In genomic region chr8:13339646-13339990, GRCm38 (mm10) we compare ENCODE assay signal across 8 mouse cellular contexts. TPM values are rescaled to one million over a fixed set of nuclear protein-coding genes. Genes with fewer than 3 reads are reported as not detected.
DNase-seq lines count a peak whose midpoint lies in the region; ATAC-seq and TF ChIP-seq lines count a peak whose summit lies in the region.

No protein-coding gene starts in this region.

- H3K4me3 ChIP-seq in spleen, adult 2 months (ENCODE audit: extremely low read depth, insufficient read depth, insufficient read length) = peak overlapping the region; percentile 64
- peak overlapping the region; percentile 88 for H3K4me3 ChIP-seq in limb, embryonic 15.5 days
- peak overlapping the region; percentile 90 for H3K4me3 ChIP-seq in stomach, embryonic 15.5 days (replicated peaks)

- no peak for TF ChIP-seq CTCF in spleen, adult 2 months (IDR thresholded peaks at IDR 0.05; ENCODE audit: extremely low read depth, insufficient read depth, insufficient read length, insufficient replicate concordance)

- peak overlapping the region; percentile 76 for H3K4me2 ChIP-seq in limb, embryonic 15.5 days
- peak overlapping the region; percentile 82 for H3K4me2 ChIP-seq in stomach, embryonic 15.5 days

- DNase-seq in cerebellum, adult 9-10 months = peak; percentile 28
- no peak for DNase-seq in cerebellum, postnatal 4 days (ENCODE audit: low spot score in 2 of 2)
- DNase-seq in spleen, adult 2 months (ENCODE audit: low read depth in 1 of 2, low spot score in 2 of 2) = no peak
- no peak for DNase-seq in spleen, adult 18-20 months
- DNase-seq in gastrocnemius, postnatal 36 days = no peak

- TF ChIP-seq POLR2A in spleen, adult 2 months (IDR thresholded peaks at IDR 0.05; ENCODE audit: low read depth, low read length) = no peak

- H3K9ac ChIP-seq in limb, embryonic 15.5 days = peak overlapping the region; percentile 90; the same call in 1 of the 2 replicates
- H3K9ac ChIP-seq in stomach, embryonic 15.5 days = peak overlapping the region; percentile 94

- no peaks in the 10 kb centered on the region; the same call in 1 of the 2 replicates for H3K4me1 ChIP-seq in spleen, adult 2 months (ENCODE audit: control insufficient read depth, insufficient read depth, insufficient read length)
- H3K4me1 ChIP-seq in limb, embryonic 15.5 days = peaks cover 21% of the 10 kb centered on the region
- H3K4me1 ChIP-seq in stomach, embryonic 15.5 days = peaks cover 16% of the 10 kb centered on the region

- 10% methylated on average over 11 of the region's 11 CpGs for WGBS in spleen, adult 2 months
- 3% methylated on average over 11 of the region's 11 CpGs for WGBS in limb, embryonic 15.5 days
- 3% methylated on average over 11 of the region's 11 CpGs for WGBS in stomach, embryonic 15.5 days

- no peaks in the 10 kb centered on the region for H3K9me3 ChIP-seq in limb, embryonic 15.5 days
- H3K9me3 ChIP-seq in stomach, embryonic 15.5 days = no peaks in the 10 kb centered on the region

- intact Hi-C loops in gastrocnemius, postnatal 36 days (cut with DNase I) = no loop called here

- ATAC-seq in limb, embryonic 15.5 days (ENCODE audit: insufficient number of reproducible peaks, low FRiP score, low TSS enrichment, low read depth) = no peak
- no peak for ATAC-seq in stomach, embryonic 15.5 days (ENCODE audit: insufficient read depth, low FRiP score, low read depth)
- ATAC-seq in megakaryocyte-erythroid progenitor cell, adult 5-6 weeks (replicated peaks; ENCODE audit: low FRiP score, low TSS enrichment, poor library complexity, severe bottlenecking) = no peak

- H3K27ac ChIP-seq in spleen, adult 2 months (ENCODE audit: insufficient read depth, low read length) = no peak overlapping the region
- no peak overlapping the region; the same call in 1 of the 2 replicates for H3K27ac ChIP-seq in limb, embryonic 15.5 days
- no peak overlapping the region for H3K27ac ChIP-seq in stomach, embryonic 15.5 days

- peaks cover 4% of the 10 kb centered on the region for H3K36me3 ChIP-seq in spleen, adult 2 months (ENCODE audit: control insufficient read depth, insufficient read depth, low read length)
- H3K36me3 ChIP-seq in limb, embryonic 15.5 days = peaks cover 42% of the 10 kb centered on the region
- H3K36me3 ChIP-seq in stomach, embryonic 15.5 days = peaks cover 22% of the 10 kb centered on the region

- H3K27me3 ChIP-seq in spleen, adult 2 months (ENCODE audit: control insufficient read depth, insufficient read depth, low read length) = no peaks in the 10 kb centered on the region
- H3K27me3 ChIP-seq in limb, embryonic 15.5 days = no peaks in the 10 kb centered on the region
- no peaks in the 10 kb centered on the region for H3K27me3 ChIP-seq in stomach, embryonic 15.5 days (replicated peaks)

RNA-seq across cellular contexts. Expression of gene Tfdp1, which starts 1.1 kb away (rescaled TPM):
- polyA plus RNA-seq in spleen, adult 2 months (2012; rRNA removed) = 22.8 and 24.1 TPM in 2 replicates
- polyA plus RNA-seq in limb, embryonic 15.5 days (2015; fragmentation: Nextera tagmentation; extraction: Ambion mirVana) = 143 and 160 TPM in 2 replicates
- 156 and 173 TPM in 2 replicates for polyA plus RNA-seq in stomach, embryonic 15.5 days (2015; fragmentation: Nextera tagmentation; extraction: Ambion mirVana)
- total RNA-seq in megakaryocyte-erythroid progenitor cell, adult 5-6 weeks (2014; fragmentation: Nextera tagmentation) = 260 and 273 TPM in 2 replicates
- total RNA-seq in megakaryocyte-erythroid progenitor cell, adult 5-6 weeks (2017) = 139 and 212 TPM in 2 replicates
- 10 to 100 TPM; 47.3 to 55.3 TPM for total RNA-seq in gastrocnemius, postnatal 36 days (2021)

RNA-seq across cellular contexts. Expression of gene Tmco3, which starts 51.6 kb away (rescaled TPM):
- 10.5 and 12.0 TPM in 2 replicates for polyA plus RNA-seq in spleen, adult 2 months (2012; rRNA removed)
- 44.4 and 47.7 TPM in 2 replicates for polyA plus RNA-seq in limb, embryonic 15.5 days (2015; fragmentation: Nextera tagmentation; extraction: Ambion mirVana)
- polyA plus RNA-seq in stomach, embryonic 15.5 days (2015; fragmentation: Nextera tagmentation; extraction: Ambion mirVana) = 33.1 and 36.0 TPM in 2 replicates
- total RNA-seq in megakaryocyte-erythroid progenitor cell, adult 5-6 weeks (2014; fragmentation: Nextera tagmentation) = 12.7 and 14.0 TPM in 2 replicates
- total RNA-seq in megakaryocyte-erythroid progenitor cell, adult 5-6 weeks (2017) = 4.2 and 8.1 TPM in 2 replicates
- 10 to 100 TPM; 12.0 to 12.7 TPM for total RNA-seq in gastrocnemius, postnatal 36 days (2021)

RNA-seq across cellular contexts. Expression of gene Dcun1d2, which starts 51.7 kb away (rescaled TPM):
- polyA plus RNA-seq in spleen, adult 2 months (2012; rRNA removed) = 13.2 and 13.3 TPM in 2 replicates
- polyA plus RNA-seq in limb, embryonic 15.5 days (2015; fragmentation: Nextera tagmentation; extraction: Ambion mirVana) = 29.7 and 32.0 TPM in 2 replicates
- polyA plus RNA-seq in stomach, embryonic 15.5 days (2015; fragmentation: Nextera tagmentation; extraction: Ambion mirVana) = 19.2 and 20.3 TPM in 2 replicates
- total RNA-seq in megakaryocyte-erythroid progenitor cell, adult 5-6 weeks (2014; fragmentation: Nextera tagmentation) = 19.3 and 20.2 TPM in 2 replicates
- total RNA-seq in megakaryocyte-erythroid progenitor cell, adult 5-6 weeks (2017) = 19.0 and 23.1 TPM in 2 replicates
- total RNA-seq in gastrocnemius, postnatal 36 days (2021) = 10 to 100 TPM; 72.0 to 72.2 TPM

RNA-seq across cellular contexts. Expression of gene Atp4b, which starts 57.0 kb away (rescaled TPM):
- 0.06 and 0.08 TPM in 2 replicates for polyA plus RNA-seq in spleen, adult 2 months (2012; rRNA removed)
- not detected in 2 replicates for polyA plus RNA-seq in limb, embryonic 15.5 days (2015; fragmentation: Nextera tagmentation; extraction: Ambion mirVana)
- polyA plus RNA-seq in stomach, embryonic 15.5 days (2015; fragmentation: Nextera tagmentation; extraction: Ambion mirVana) = 13.8 and 25.5 TPM in 2 replicates
- total RNA-seq in megakaryocyte-erythroid progenitor cell, adult 5-6 weeks (2014; fragmentation: Nextera tagmentation) = 0.96 and 1.4 TPM in 2 replicates
- total RNA-seq in megakaryocyte-erythroid progenitor cell, adult 5-6 weeks (2017) = 0.80 and 1.1 TPM in 2 replicates
- total RNA-seq in gastrocnemius, postnatal 36 days (2021) = not detected
